Mouse (Mus musculus): ENCODE measurements around the gene Tusc2. TPM values are rescaled to one million over a fixed set of nuclear protein-coding genes. Genes with fewer than 3 reads are reported as not detected.

The Tusc2 gene
- total and polyA plus RNA-seq, 3 experiments = 31.7 to 45.8 (median 39.1) TPM

DNA sequence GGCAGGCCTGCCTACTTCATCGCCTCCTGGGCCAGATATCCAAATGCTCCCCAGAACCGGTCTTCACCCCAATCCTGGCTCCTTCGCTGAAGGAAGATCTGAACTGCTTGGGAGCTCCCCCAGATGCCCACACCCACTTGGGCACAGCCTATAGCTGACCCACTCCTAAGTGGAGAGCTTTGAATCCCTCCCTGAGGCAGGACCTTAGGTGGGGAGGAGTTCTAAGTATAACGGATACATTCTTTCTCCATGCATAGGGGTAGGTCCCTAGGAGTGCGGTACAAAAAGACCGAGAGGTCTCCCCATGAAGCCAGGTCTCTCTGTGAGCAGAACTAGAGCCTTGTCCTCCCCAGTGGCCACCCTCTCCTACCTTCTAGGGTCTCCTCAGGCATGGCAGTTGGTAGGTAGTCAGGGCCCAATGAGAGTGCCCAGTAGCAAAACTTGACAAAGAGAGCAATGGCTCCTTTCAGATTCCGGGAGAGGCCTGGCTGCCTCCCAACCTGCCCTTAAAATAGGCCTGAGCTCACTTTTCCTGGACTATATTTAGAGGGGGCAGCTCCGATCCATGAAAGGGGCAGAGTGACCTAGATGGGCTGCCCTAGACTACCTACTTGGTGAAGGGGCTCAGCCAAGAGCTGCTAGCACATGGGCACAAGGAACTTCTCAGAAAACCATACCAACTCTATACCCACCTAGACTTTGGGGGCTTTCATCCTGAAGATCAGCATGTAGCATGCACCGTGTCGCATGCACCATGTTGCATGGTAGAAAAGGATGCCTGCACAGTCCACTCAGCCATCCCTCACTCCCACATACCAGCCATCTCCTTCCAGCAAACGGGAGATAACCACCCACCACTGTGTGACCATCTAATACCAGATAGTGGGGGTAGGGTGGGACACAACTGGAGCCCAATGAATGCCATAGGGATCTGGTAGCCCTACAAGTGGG is 33.8 kb downstream of the Tusc2 start:
- H3K4me1 ChIP-seq (ENCODE audit: control insufficient read depth, insufficient read depth, low read length) = peaks cover 9% of the 10 kb centered on the region
- H3K79me2 ChIP-seq (replicated peaks; ENCODE audit: control insufficient read depth, insufficient read depth, low read length) = no peaks in the 10 kb centered on the region
- DNase-seq = peak; percentile 82
- H3K27me3 ChIP-seq (ENCODE audit: control insufficient read depth, insufficient read depth, low read length) = no peaks in the 10 kb centered on the region
- peak overlapping the region; percentile 50 for H3K4me3 ChIP-seq
- TF ChIP-seq EP300 (IDR thresholded peaks at IDR 0.05; ENCODE audit: insufficient read depth, low read depth, low read length) = 0 out of 2 replicates have a peak, but pooled peaks have one; percentile 34
- TF ChIP-seq CTCF (IDR thresholded peaks at IDR 0.05) = no peak
- peak; percentile 72 for TF ChIP-seq POLR2A (IDR thresholded peaks at IDR 0.05; ENCODE audit: insufficient read depth, low read depth, low read length)
- H3K36me3 ChIP-seq (ENCODE audit: control insufficient read depth, insufficient read depth, low read length) = no peaks in the 10 kb centered on the region
- intact Hi-C loops (cut with DNase I) = no loop called here
- peak overlapping the region; percentile 98 for H3K27ac ChIP-seq
- peak overlapping the region; percentile 76 for H3K9ac ChIP-seq (ENCODE audit: low read depth, low read length)
- 45% methylated on average over 11 of the region's 11 CpGs for WGBS

DNA sequence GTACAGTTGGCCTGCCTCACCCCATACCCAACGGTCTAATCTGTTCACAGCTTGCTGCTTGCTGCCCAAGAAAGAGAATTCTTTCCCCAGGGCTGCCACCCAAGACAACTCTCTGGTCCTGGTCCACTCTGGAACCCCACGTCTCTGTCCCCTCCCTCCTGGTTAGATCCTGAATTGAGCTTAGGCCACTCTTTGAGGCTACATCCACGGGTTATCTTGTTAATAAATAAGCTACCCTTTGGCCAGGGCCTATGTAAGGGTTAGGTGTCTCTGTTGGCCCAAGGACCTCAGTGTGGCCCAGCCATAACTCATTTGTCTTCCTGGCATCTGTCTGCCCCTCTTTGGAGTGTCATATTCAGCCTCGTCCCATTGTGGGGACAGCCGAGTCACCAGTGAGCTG is 35.3 kb downstream of the Tusc2 start:
- Histone ChIP-seq H3K9ac (ENCODE audit: low read depth, low read length) (no peak overlapping the region), H3K4me3 (no peak overlapping the region), H3K27ac (no peak overlapping the region), H3K4me1 (ENCODE audit: control insufficient read depth, insufficient read depth, low read length) (peaks cover 12% of the 10 kb centered on the region), H3K79me2 (replicated peaks; ENCODE audit: control insufficient read depth, insufficient read depth, low read length) (no peaks in the 10 kb centered on the region), H3K27me3 (ENCODE audit: control insufficient read depth, insufficient read depth, low read length) (no peaks in the 10 kb centered on the region), H3K36me3 (ENCODE audit: control insufficient read depth, insufficient read depth, low read length) (no peaks in the 10 kb centered on the region)
- WGBS = 78% methylated on average over 5 of the region's 5 CpGs
- intact Hi-C loops (cut with DNase I) = no loop called here
- TF ChIP-seq POLR2A (IDR thresholded peaks at IDR 0.05; ENCODE audit: insufficient read depth, low read depth, low read length) (no peak), CTCF (IDR thresholded peaks at IDR 0.05) (no peak), EP300 (IDR thresholded peaks at IDR 0.05; ENCODE audit: insufficient read depth, low read depth, low read length) (no peak)
- no peak for DNase-seq

DNA sequence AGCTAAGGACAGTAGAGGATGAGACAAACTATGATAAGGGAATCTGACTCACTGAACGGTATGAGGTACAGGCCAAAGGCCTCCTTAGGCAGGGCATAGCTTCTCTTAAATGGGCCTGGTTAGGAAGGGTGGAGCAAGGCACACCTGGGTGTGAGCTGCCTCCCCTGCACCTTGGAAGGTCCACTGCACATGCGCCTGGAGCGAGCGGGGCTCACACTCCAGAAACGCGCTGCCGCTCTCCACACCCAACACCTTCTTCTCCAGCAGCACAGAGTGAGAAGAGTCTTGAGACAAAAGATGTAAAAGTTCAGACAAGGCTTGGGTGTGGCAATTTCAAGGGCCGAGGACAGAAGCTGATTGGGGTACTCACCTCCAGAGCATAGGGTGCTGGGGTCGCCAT is 36.4 kb downstream of the Tusc2 start:
- Histone ChIP-seq H3K27ac (no peak overlapping the region), H3K9ac (ENCODE audit: low read depth, low read length) (no peak overlapping the region), H3K4me3 (no peak overlapping the region), H3K79me2 (replicated peaks; ENCODE audit: control insufficient read depth, insufficient read depth, low read length) (no peaks in the 10 kb centered on the region), H3K4me1 (ENCODE audit: control insufficient read depth, insufficient read depth, low read length) (peaks cover 10% of the 10 kb centered on the region), H3K36me3 (ENCODE audit: control insufficient read depth, insufficient read depth, low read length) (no peaks in the 10 kb centered on the region), H3K27me3 (ENCODE audit: control insufficient read depth, insufficient read depth, low read length) (no peaks in the 10 kb centered on the region)
- no peak for DNase-seq
- intact Hi-C loops (cut with DNase I) = no loop called here
- TF ChIP-seq EP300 (IDR thresholded peaks at IDR 0.05; ENCODE audit: insufficient read depth, low read depth, low read length) (no peak), CTCF (IDR thresholded peaks at IDR 0.05) (no peak), POLR2A (IDR thresholded peaks at IDR 0.05; ENCODE audit: insufficient read depth, low read depth, low read length) (no peak)
- WGBS = 88% methylated on average over 9 of the region's 9 CpGs

DNA sequence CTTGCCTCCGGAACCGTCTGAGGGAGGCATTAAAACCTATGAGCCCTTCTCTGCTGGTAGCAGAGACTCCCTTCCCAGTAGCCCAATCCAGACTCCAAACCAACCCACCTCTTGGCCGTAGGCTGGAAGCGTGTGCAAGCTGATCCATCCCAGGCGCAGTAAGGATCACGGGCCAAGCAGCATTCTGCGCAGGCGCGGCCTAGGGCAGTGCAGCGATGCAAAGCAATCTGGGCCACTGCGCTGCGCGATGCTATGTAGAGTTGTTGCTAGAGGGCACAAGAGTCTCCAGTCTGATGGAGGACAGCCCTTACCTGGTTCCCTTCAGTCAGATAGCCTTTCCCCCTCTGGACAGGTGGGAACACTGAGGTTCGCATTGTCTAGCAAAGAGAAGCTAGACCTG is 36.8 kb downstream of the Tusc2 start:
- intact Hi-C loops (cut with DNase I) = loop anchor here (5.0 kb wide), 1 partner anchor 137 kb away; no protein-coding TSS in a partner anchor
- TF ChIP-seq CTCF (IDR thresholded peaks at IDR 0.05) = no peak
- no peak for TF ChIP-seq POLR2A (IDR thresholded peaks at IDR 0.05; ENCODE audit: insufficient read depth, low read depth, low read length)
- no peak for TF ChIP-seq EP300 (IDR thresholded peaks at IDR 0.05; ENCODE audit: insufficient read depth, low read depth, low read length)
- no peaks in the 10 kb centered on the region for H3K79me2 ChIP-seq (replicated peaks; ENCODE audit: control insufficient read depth, insufficient read depth, low read length)
- H3K4me3 ChIP-seq = no peak overlapping the region
- H3K36me3 ChIP-seq (ENCODE audit: control insufficient read depth, insufficient read depth, low read length) = no peaks in the 10 kb centered on the region
- WGBS = 77% methylated on average over 14 of the region's 14 CpGs
- no peaks in the 10 kb centered on the region for H3K27me3 ChIP-seq (ENCODE audit: control insufficient read depth, insufficient read depth, low read length)
- DNase-seq = no peak
- no peak overlapping the region for H3K9ac ChIP-seq (ENCODE audit: low read depth, low read length)
- peaks cover 10% of the 10 kb centered on the region for H3K4me1 ChIP-seq (ENCODE audit: control insufficient read depth, insufficient read depth, low read length)
- no peak overlapping the region for H3K27ac ChIP-seq

DNA sequence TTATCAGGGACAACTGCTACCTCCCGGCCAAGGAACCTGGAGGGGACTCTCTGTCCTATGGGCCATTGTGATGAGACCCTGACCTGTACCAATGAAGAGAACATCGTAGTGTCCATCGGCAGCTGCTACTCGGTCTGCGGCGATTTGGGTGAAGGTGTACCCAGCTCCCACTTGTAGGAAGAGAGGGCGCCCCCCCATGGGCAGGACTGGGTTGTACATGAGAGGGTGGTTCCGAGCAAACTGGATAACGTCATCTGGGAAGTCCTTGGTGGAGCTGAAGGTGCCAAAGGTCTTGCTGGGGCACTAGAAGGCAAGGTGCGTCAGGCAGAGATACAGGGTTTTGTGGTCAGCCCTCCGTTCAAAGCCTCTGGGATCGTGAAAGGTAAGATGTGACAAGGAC is 37.7 kb downstream of the Tusc2 start:
- Histone ChIP-seq H3K4me3 (no peak overlapping the region), H3K4me1 (ENCODE audit: control insufficient read depth, insufficient read depth, low read length) (peaks cover 10% of the 10 kb centered on the region), H3K27ac (no peak overlapping the region), H3K79me2 (replicated peaks; ENCODE audit: control insufficient read depth, insufficient read depth, low read length) (no peaks in the 10 kb centered on the region), H3K9ac (ENCODE audit: low read depth, low read length) (no peak overlapping the region), H3K27me3 (ENCODE audit: control insufficient read depth, insufficient read depth, low read length) (no peaks in the 10 kb centered on the region), H3K36me3 (ENCODE audit: control insufficient read depth, insufficient read depth, low read length) (no peaks in the 10 kb centered on the region)
- no peak for DNase-seq
- 76% methylated on average over 12 of the region's 12 CpGs for WGBS
- intact Hi-C loops (cut with DNase I) = loop anchor here (5.0 kb wide), 1 partner anchor 137 kb away; no protein-coding TSS in a partner anchor
- TF ChIP-seq POLR2A (IDR thresholded peaks at IDR 0.05; ENCODE audit: insufficient read depth, low read depth, low read length) (no peak), EP300 (IDR thresholded peaks at IDR 0.05; ENCODE audit: insufficient read depth, low read depth, low read length) (no peak), CTCF (IDR thresholded peaks at IDR 0.05) (peak; percentile 40)

DNA sequence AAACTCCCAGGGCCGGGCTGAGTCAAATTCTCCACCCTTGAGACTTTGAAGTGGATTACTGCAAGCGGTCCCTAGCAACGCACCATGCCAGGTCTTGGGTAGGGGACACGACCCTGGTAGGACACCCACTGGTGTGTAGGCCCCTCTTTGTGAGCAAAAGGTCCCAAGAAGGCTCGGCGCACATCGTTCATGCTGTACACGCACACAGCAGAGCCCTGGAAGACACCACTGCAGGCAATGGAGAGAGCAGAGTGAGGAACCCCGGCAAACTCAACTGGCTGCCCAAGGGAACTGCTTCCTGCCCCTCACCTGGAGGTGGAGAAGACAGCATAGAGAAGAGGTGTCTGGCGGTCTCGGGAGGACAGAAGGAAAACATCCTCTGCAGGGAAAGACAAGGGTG is 38.2 kb downstream of the Tusc2 start:
- TF ChIP-seq CTCF (IDR thresholded peaks at IDR 0.05) (no peak), EP300 (IDR thresholded peaks at IDR 0.05; ENCODE audit: insufficient read depth, low read depth, low read length) (no peak), POLR2A (IDR thresholded peaks at IDR 0.05; ENCODE audit: insufficient read depth, low read depth, low read length) (no peak)
- Histone ChIP-seq H3K27me3 (ENCODE audit: control insufficient read depth, insufficient read depth, low read length) (no peaks in the 10 kb centered on the region), H3K79me2 (replicated peaks; ENCODE audit: control insufficient read depth, insufficient read depth, low read length) (no peaks in the 10 kb centered on the region), H3K9ac (ENCODE audit: low read depth, low read length) (no peak overlapping the region), H3K4me3 (no peak overlapping the region), H3K27ac (no peak overlapping the region), H3K4me1 (ENCODE audit: control insufficient read depth, insufficient read depth, low read length) (peaks cover 10% of the 10 kb centered on the region), H3K36me3 (ENCODE audit: control insufficient read depth, insufficient read depth, low read length) (no peaks in the 10 kb centered on the region)
- intact Hi-C loops (cut with DNase I) = loop anchor here (5.0 kb wide), 1 partner anchor 136 kb away; no protein-coding TSS in a partner anchor
- 82% methylated on average over 11 of the region's 11 CpGs for WGBS
- DNase-seq = no peak

Measured in heart, adult 2 months (tissue).